Mouse (Mus musculus): ENCODE results near the gene Fbl.

DNA sequence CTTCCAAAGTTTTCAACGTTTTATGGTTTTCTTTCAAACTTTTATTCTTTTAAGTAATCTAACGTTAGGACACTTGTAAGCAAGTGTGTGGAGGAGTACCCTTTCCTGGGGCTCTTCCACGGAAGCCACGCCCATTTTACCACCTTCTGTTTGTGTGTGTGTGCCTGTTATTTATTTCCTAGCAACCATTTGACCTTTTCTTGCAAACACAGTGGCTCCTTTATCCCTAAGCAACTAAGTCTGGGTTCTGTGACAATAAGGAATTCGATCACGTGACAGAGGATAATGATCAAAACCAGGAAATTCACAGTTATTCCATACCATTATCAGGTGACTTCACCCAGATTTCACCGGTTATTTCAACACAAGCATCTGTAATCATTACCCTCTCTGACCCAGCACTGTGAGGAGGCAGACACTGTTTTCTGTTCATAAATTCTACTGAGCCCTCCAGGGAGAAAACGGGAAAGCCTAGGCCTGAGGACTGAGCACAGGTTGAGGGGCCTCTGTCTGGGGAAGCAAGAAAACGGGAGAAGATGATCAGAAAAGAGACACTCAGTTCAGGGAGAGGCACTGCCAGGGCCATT, 8.3 kb upstream of the Fbl start:
- TF ChIP-seq CTCF (IDR thresholded peaks at IDR 0.05; ENCODE audit: control insufficient read depth, insufficient read depth, insufficient replicate concordance, low read depth, low read length), result no peak
- no peak for TF ChIP-seq POLR2A (IDR thresholded peaks at IDR 0.05; ENCODE audit: control insufficient read depth, low read depth, low read length)

Data from testis, adult 2 months (tissue).